Mouse (Mus musculus) spleen, adult 2 months (tissue): ENCODE measurements around the gene Als2cl.

ENCODE experiments used
- CTCF ChIP-seq: fragments of 200-500 bp; IDR thresholded peaks from 2 replicates; pipeline ENCODE4 v1.5.1; 2011; ENCODE audit warnings: mild to moderate bottlenecking, inconsistent platforms; ENCODE audit not compliant: insufficient read depth, insufficient read length, insufficient replicate concordance; ENCODE audit errors: extremely low read depth
- POLR2A ChIP-seq: fragments of 200-500 bp; IDR thresholded peaks from 2 replicates; pipeline ENCODE4 v1.6.1; 2011; ENCODE audit warnings: low read depth, low read length, inconsistent platforms

DNA sequence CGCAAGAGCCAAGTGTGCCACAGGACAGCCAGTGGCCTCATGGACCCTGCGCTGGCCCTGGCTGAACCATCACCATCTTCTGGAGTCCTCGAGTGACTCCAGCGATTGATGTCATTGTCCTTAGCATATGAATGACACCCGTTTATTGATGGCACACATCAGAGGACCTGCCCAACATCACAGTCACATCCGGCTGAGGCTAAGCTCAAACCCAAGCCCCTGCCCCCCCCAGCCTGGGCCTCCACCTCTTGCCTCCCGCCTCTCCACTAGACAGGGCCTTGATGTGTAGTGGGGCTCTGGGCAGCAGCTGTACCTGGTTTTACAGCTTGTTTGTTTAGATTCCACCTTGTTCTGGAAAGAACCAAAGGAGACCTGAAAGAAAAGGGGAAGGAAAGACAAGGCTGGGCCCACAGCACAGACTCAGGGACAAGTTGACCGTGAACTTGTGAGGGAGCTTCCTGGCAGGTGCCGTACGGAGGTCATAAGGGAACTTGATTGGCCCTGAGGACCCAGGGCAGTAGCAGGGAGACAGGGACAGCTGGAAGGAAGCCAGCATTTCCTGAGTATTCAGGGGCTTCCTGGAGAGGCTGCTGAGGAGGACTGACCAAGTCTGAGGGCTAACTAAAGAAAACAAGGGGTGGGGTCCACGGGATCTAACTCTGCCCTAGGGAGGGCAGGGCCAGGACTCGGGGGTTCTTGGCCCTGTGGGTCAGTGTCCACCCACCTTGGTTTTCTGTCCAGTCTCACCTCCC lies 11.6 kb downstream of the Als2cl start:
- TF ChIP-seq POLR2A (no peak), CTCF (no peak)
